Comparison of ENCODE assay signal across 7 mouse cellular contexts in genomic region chr9:70510998-70511583, GRCm38 (mm10). TPM values are rescaled to one million over a fixed set of nuclear protein-coding genes. Genes with fewer than 3 reads are reported as not detected.
DNase-seq lines count a peak whose midpoint lies in the region; ATAC-seq lines count a peak whose summit lies in the region.

No protein-coding gene starts in this region.

- H3K27ac ChIP-seq in kidney, embryonic 15.5 days = no peak overlapping the region

- H3K36me3 ChIP-seq in kidney, embryonic 15.5 days = no peaks in the 10 kb centered on the region

- no peak overlapping the region for H3K4me3 ChIP-seq in kidney, embryonic 15.5 days (replicated peaks)

- no peaks in the 10 kb centered on the region for H3K27me3 ChIP-seq in kidney, embryonic 15.5 days

- H3K9me3 ChIP-seq in kidney, embryonic 15.5 days (replicated peaks) = no peaks in the 10 kb centered on the region

- H3K4me1 ChIP-seq in kidney, embryonic 15.5 days = no peaks in the 10 kb centered on the region

- DNase-seq in kidney, adult 11 months = peak; percentile 36
- DNase-seq in CD4-positive, CD25-positive, alpha-beta regulatory T cell, adult 2 months (ENCODE audit: low read depth, low spot score) = peak; percentile 61
- peak; percentile 17 for DNase-seq in ZHBTc4 (ENCODE audit: low read depth, low spot score)
- DNase-seq in lung, postnatal 36 days = peak; percentile 51
- no peak for DNase-seq in adipocyte (ENCODE audit: low spot score)
- DNase-seq in gastrocnemius, adult 8-10 months (ENCODE audit: low spot score in 2 of 2) = no peak

- 66% methylated on average over 10 of the region's 10 CpGs for WGBS in kidney, embryonic 15.5 days

- no peak for ATAC-seq in kidney, embryonic 15.5 days (replicated peaks; ENCODE audit: low FRiP score)

- no peak overlapping the region for H3K4me2 ChIP-seq in kidney, embryonic 15.5 days

- no peak overlapping the region for H3K9ac ChIP-seq in kidney, embryonic 15.5 days

RNA-seq across cellular contexts. Expression of gene Rnf111, which starts 7.6 kb away (rescaled TPM):
- polyA plus RNA-seq in kidney, embryonic 15.5 days (2015; fragmentation: Nextera tagmentation; extraction: Ambion mirVana) = 30.3 and 31.7 TPM in 2 replicates
- 10 to 100 TPM in 3 of 4 experiments, 1 to 10 TPM in 1; 9.9 to 13.2 (median 11.0) TPM for total RNA-seq in gastrocnemius, adult 8-10 months (2022)

RNA-seq across cellular contexts. Expression of gene Sltm, which starts 31.5 kb away (rescaled TPM):
- polyA plus RNA-seq in kidney, embryonic 15.5 days (2015; fragmentation: Nextera tagmentation; extraction: Ambion mirVana) = 55.9 and 63.1 TPM in 2 replicates
- total RNA-seq in gastrocnemius, adult 8-10 months (2022) = 10 to 100 TPM; 11.6 to 16.1 (median 14.6) TPM

Comparison
In these comparisons a context has a peak if more than half of its experiments do, and no peak if none do; other contexts are left out.
1. DNase-seq: peak in kidney, adult 11 months (single experiment), CD4-positive, CD25-positive, alpha-beta regulatory T cell, adult 2 months (single experiment), ZHBTc4 (single experiment) and lung, postnatal 36 days (single experiment); none in adipocyte (single experiment) and gastrocnemius, adult 8-10 months (0 of 2).